Mouse (Mus musculus) spleen, adult 2 months (tissue): ENCODE results near the gene Gmds.

Experiments
- CTCF ChIP-seq: fragments of 200-500 bp; IDR thresholded peaks from 2 replicates; pipeline ENCODE4 v1.5.1; 2011; ENCODE audit warnings: mild to moderate bottlenecking, inconsistent platforms; ENCODE audit not compliant: insufficient read depth, insufficient read length, insufficient replicate concordance; ENCODE audit errors: extremely low read depth
- POLR2A ChIP-seq: fragments of 200-500 bp; IDR thresholded peaks from 2 replicates; pipeline ENCODE4 v1.6.1; 2011; ENCODE audit warnings: low read depth, low read length, inconsistent platforms

DNA sequence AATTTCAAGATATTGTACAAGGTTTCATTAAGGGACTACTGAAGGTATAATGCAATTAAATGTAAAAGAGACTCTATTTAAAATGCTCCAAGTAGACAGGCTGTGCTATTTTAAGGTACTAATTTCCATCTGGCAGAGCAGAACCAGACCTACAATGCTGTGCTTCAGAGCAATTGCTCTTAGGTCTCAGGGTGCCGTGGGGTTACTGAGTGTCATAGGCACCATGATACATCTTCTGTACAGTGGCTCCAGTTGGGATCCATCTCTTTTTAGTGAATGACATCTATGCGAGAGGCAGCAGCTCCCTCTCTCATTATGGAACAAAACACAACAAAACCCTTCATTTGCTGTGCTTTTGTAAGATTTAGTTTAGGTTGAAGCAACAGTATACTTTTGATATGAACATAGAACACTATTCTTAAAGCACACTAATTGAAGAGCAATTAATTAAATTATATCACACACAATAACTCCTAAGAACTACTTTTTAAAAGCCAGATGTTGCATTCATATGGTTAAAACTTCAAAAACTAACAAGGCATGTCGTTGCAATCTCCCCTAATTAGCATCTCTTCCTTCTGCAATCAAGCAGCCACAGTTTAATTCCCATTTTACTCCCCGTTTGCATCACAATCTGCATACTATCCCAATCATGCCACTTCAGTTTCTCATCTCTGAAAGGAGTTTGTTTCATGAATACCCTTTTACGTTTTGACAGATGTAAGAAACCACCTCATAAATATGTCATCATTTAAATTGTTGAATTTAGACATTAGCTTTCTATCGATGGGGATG, 317.9 kb downstream of the Gmds start:
- no peak for TF ChIP-seq CTCF
- TF ChIP-seq POLR2A: no peak
